Mouse (Mus musculus): Measurements from ENCODE around the gene Pqlc2.

The Pqlc2 gene

DNA sequence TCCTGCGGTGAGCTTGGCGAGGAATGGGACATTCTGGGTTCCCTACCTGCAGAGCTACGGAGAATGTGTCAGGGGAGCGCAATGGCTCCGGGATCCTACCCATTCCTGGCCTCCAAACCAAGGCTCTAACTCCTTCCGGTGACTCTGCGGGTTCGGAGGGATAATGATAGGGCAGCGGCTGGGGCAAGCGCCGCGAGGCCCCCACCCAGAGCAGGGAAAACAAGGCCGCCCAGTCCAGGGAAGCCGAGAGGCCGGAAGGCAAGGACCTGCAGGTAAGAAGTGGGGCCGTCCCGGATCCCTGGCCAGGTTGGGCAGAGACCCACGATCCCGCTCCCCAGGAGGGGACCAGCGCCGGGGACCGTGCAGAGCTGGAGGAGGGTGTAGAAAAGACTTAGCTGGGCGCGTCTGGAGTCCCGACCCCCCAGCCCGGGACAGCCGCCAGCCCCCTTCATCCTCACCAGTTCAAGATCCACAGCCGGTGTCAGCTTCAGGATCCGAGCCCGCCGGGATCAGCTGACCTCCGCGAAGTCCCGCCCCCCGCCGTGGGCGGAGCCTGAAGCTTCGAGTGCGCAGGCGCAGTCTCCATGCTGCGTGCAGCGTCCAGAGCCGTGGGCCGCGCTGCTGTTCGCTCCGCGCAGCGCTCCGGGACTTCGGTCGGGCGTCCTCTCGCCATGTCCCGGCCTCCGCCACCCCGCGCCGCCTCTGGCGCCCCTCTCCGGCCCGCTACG, at the start of gene Pqlc2, which contains the start of gene Akr7a5:
TSS of gene Pqlc2 (minus strand) at position 538 of the 728 bp plus-strand sequence.
TSS of gene Akr7a5 (plus strand) at position 574 of the 728 bp plus-strand sequence.
- DNase-seq (ENCODE audit: low read depth, low spot score), result peak; percentile 97

DNA sequence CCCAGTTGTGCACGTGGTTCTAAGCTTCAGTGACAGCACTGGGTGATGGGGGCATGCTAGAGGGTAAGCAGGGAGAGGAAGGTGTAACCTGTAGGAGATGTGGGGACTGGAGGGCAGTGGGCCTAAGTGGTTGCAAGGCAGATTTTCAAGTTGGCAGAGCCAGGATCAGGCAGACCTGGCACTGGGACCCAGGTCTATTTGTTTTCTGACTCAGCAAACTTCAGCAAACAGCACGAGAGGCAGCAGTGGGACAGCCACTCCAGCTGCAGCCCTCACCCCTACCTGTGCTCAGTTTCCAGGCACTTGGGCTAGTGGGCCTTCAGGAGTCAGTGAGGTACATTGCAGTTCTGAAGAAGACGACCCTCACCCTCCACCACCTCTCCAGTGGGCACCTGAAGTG, 46.7 kb upstream of the Pqlc2 start:
- DNase-seq (ENCODE audit: low read depth, low spot score), result no peak

DNA sequence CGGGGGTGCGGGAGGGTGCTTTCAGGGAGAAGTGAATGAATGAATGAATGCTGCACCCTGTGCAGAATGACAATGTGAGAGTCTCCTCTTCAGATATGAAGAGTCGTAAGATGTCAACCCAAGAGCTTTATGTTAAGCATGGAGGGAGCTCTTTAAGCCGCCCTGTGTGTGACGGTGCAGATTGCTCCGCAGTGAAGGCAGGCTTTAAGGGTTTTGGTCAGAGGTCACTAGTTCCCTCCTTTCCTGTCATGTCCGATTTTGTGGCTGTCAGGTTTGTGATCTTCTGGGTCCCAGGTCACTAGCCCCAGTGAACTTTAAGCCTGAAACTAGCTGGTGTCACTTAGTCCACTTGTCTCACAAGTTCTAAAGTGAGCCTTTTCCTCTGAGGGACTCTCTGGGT, 42.3 kb upstream of the Pqlc2 start:
- no peak for DNase-seq (ENCODE audit: low read depth, low spot score)

DNA sequence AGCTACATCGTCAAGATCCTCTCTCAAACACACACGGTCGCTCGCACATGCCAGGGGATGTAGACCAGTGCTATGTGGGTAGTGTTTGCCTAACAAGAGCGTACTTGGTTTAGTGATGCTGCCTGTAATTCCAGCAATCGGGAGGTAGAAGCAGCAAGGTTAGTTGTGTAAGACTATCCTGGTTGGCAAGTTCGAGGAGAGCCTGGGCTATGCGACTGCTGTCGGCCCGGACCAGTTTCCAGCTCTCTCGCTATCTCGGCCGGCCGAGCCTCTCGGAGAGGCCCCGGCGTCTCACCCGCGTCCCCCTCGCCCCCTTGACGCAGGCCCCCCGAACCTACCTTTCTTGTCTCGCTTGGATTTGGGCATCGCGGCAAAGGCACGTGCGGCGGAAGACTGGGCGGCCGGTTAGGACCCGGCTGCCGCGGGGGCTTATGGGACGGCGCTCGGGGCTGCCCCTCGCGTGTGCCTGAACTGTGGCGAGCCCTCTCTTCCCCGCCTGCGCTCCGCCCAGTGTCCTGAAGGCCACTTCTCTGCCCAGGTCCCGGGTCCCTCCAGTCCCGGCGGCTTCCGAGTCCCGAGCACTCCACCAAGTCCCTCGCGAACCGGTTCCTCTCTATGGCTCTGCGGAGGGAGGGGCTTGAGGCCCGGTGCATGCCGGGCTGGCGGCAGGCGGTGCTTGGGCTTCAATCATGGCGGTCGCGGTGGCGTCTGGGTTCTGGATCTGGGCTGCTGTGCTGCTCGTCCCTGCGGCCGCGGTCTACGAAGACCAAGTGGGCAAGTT, 41.6 kb upstream of the Pqlc2 start, which contains the start of the genes Mrto4, Emc1 and Ubr4:
TSS of gene Mrto4 (minus strand) at position 646 of the 781 bp plus-strand sequence.
TSS of gene Emc1 (plus strand) at position 657 of the 781 bp plus-strand sequence.
TSS of gene Ubr4 (plus strand) at position 679 of the 781 bp plus-strand sequence.
- peak; percentile 77 for DNase-seq (ENCODE audit: low read depth, low spot score)

DNA sequence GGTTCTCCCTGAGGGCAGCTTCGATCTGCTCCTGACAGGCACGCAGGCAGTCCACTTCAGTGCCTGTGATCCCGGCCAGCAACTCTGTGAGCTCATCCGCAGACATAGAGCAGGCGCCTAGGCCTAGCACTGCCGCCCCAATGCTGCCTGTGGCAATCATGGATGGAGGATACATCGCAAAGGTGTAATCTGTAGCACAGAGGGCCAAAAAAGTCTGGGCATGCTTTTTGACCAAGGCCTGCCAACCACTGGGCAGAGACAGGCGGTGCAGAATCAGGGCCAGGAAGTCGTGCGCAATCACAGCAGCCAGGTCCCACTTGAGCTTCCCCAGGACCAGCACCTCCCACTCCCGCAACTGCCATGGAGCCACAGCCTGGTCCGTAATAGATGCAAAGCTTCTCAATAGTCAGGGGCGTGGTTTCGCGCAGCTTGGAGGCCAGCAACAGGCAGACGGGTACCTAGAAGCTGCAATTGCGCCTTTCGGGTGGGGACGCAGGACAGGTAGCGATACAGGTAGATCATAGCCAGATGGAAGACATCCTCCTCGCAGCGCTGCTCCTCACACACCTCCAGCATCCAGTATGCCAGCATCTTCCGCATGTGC, 35.0 kb upstream of the Pqlc2 start:
- no peak for DNase-seq (ENCODE audit: low read depth, low spot score)

DNA sequence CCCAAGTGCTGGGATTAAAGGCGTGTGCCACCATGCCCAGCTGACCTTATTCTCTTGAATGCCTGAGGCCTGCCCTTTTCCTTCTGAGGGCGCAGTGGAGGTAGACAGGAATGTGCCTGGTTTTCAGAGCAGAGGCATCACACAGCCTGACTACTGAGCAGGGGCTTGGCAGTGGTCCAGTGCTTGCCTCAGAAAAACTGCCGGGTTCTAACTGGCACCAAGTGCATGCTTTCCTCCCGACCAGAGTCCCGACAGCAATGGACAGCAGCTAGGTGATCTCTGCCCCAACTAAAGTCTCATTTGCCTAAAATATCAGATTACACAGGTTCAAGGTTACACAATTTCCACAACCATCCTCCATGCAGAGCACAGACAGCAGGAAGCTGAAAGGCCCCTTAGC, 33.2 kb upstream of the Pqlc2 start:
- no peak for DNase-seq (ENCODE audit: low read depth, low spot score)

DNA sequence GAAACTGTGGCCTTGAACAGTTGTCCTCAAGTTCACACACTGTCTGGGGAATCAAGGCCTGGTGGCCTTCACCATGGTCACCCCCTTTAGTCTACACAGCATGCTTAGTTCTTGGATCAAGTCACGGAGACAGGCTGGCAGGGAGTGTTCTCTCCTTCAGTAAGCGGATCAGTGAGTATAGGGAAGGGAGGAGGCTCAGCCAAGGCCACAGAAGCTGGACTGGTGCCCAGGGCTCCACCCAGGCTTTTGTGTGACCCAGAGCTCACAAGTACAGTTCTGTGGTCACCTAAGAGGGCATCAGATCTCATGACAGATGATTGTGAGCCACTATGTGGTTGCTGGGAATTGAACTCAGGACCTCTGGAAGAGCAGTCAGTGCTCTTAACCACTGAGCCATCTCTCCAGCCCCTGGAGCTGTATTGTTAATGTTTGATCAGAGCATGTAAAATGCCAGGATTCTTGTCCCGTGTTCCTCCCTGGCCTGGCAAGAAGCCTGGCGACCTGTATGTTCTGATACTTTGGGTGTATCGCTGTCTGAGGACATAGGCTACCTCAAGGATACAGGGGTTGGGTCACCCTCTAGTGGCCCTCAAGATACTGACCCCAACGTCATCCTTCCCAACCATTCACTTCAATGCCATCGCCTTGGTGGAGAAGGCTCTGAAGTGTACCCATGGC, 31.2 kb upstream of the Pqlc2 start:
- DNase-seq (ENCODE audit: low read depth, low spot score), result no peak

DNA sequence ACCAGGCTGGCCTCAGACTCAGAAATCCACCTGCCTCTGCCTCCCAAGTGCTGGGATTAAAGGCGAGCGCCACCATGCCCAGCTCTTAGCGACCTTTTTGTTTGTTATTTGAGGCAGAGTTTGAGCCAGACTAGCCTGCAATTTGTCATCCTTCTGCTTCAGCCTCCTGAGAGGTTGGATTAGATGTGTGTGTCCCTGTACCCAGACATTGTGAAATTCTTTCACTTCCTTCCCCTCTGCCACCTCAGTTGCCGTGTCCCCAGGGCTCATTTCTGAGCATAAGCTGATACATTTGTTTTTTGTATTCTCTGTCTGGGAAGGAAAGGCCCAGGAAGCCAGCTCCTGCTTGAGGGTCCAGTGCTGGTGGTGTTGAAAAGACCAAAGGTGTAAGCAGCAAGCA, 30.3 kb upstream of the Pqlc2 start:
- no peak for DNase-seq (ENCODE audit: low read depth, low spot score)

DNA sequence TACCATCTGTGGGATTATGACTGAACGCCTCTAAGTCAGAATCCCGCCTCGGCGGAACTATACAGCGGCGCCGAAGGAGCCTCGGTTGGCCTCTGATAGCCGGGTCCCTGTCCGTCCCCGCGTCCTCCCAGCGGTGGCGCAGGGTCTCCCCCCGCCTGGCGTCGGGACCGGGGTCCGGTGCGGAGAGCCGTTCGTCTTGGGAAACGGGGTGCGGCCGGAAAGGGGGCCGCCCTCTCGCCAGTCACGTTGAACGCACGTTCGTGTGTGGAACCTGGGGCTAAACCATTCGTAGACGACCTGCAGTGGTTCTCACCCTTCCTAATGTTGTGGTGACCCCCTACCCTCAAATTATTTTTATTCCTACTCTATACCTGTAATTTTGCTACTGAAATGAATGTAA, 27.6 kb upstream of the Pqlc2 start:
- no peak for DNase-seq (ENCODE audit: low read depth, low spot score)

DNA sequence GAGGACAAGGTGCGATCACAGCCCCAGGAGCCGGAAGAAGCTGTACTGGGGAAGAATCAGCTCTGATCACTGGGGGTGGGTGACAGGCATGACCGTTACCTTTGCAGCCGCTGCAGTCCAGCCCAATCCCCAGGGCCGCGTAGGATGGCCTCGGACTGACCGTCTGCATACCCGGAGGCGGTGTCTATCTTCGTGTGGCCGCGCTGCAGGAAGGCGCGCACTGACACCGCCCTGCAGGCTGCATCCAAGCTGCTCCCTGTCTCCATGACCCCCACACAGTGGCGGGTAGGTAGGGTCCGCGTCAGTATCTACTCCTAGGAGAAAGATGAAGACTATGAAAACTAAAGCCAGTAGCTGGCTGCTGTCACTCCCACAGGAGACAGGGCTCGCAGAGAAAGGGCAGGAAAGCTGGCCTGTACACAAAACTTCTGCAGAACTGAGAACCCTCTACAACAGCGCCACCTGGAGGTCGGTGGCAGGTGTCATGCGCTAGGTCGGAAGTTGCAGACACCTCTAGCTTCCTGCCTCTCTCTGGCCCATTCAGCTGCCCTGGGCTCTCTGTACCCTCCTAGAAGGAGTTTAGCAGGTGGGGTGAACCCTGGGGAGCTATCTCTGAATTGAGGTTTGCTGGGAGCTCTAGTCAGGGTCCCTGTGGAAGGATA, 26.4 kb upstream of the Pqlc2 start:
- peak; percentile 85 for DNase-seq (ENCODE audit: low read depth, low spot score)

DNA sequence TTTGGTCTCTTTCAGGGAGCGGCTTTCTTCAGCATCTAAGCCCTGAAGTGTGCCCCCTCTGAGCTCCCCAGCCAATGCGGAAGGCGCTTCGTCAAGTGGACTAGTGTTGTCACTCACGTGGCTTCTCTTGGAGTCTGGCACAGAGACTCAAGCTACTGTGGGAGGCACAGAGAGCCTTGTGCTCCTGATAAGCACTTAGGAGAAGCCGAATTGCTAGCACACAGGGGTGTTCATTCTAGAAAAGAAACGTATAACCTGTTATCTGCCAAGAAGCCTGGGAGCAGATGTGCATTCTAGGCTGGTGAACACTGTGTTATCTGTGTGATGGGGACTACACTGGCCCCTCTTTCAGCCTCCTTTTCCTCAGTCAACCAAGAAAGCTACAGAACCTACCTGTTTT, 25.0 kb upstream of the Pqlc2 start:
- DNase-seq (ENCODE audit: low read depth, low spot score), result no peak

DNA sequence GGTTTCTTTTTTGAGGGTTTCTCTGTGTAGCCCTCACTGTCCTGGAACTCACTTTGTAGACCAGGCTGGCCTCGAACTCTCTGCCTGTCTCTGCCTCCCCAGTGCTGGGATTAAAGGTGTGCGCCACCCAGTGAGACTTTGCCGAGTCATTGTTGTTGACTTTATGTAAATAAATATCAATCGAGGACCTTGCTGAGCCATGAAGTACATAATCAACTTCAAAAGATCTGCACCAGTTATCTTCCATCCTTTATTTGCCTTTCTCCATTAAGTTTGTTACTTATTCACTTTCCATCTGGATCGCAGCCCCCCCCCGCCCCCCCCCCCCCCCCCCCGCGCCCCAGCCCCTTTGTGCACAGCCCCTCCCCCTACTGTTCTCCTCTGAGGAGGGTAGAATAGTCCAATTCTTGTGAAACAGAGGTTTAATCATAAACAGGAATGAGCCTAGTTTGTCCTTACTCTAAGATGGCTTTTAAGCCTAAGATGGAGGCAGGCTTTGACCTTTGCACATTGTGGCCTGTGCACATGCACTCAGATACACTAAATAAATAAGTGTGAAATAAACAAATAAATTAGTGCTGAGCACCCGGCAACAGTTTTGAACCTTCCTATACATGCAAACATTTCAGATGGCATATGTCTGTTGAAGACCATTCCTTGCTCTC, 24.3 kb upstream of the Pqlc2 start:
- no peak for DNase-seq (ENCODE audit: low read depth, low spot score)

DNA sequence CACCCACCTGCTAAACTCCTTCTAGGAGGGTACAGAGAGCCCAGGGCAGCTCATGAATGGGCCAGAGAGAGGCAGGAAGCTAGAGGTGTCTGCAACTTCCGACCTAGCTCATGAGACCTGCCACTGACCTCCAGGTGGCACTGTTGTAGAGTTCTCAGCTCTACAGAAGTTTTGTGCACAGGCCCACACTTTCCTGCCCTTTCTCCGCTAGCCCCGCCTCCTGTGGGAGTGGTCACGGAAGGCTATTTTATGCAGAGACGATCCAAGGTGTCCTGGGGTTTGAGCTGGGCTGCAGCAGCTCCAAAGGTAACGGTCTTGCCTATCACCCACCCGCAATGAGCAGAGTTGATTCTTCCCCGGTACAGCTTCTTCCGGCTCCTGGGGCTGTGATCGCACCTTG, 20.1 kb upstream of the Pqlc2 start:
- DNase-seq (ENCODE audit: low read depth, low spot score), result peak; percentile 82

DNA sequence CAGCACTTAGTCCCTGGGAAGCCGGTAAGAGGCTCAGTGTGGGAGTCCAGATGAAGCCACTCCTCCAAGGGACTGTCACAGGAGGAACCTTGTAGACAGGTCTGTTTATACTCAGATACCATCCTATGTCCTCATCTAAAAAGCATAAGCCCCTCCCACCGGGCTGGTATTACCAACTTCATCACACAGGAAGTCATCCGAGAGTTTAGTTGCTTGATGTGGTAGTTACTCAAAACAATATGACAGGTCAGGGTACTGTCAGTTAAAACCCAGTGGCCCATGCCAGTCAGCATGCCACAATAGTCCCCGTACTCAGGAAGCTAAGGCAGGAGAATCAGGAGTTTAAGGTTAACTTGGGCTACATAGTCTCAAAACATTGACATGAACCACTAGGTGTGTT, 9.2 kb upstream of the Pqlc2 start:
- DNase-seq (ENCODE audit: low read depth, low spot score), result no peak

DNA sequence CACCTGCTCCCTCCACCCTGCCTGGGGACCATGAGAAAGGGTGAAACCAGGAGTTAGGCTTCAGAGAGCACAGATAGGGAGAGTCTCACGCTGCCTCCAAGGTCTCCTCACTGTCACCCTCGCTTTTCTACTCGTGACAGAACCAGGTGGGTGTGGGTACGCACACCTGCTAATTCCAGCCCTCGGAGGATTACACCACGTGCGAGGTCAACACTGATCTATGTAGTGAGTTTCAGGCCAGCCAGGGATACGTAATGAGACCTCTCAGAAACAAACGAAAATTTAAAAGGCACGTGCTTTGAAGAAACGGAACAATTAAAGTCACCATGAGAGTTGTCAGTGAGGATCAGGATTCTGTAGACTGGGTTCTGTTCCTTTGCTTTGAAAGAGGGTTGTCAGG, 7.9 kb upstream of the Pqlc2 start:
- no peak for DNase-seq (ENCODE audit: low read depth, low spot score)

DNA sequence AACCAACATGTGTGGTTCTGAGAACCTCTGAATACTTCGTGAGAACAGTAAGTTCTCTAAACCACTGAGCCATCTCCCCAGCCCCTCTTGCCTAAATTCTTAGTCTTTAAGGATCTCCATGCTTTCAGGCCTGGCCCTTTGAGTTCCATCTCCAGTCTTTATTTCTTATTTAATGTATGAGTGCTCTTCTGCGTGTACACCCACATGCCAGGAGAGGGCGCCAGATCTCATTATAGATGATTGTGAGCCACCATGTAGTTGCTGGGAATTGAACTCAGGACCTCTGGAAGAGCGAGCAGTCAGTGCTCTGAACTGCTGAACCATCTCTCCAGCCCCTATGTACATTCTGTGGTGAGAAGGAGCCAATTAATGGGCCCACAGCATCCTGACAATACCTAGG, 2.1 kb upstream of the Pqlc2 start:
- peak; percentile 31 for DNase-seq (ENCODE audit: low read depth, low spot score)

DNA sequence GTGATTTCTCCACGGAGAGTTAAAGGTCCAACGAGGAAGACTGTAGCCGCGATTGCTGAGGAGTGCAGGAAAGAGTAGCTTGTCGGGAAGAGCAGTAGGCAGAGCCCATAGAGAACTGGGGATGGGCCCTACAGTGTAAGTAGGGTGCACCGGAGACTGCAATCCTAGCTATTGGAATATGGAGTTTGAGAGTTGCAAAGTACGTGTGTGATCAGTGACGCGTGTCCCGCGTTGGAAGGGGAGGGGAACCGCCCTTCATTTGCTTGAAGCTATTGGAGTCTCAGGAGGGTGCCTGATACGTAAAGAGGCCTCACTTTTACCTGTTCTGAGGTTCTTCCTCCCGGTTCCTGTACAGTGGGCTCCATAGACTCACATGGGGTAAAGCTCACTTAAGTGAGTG, 1.2 kb upstream of the Pqlc2 start:
- no peak for DNase-seq (ENCODE audit: low read depth, low spot score)

DNA sequence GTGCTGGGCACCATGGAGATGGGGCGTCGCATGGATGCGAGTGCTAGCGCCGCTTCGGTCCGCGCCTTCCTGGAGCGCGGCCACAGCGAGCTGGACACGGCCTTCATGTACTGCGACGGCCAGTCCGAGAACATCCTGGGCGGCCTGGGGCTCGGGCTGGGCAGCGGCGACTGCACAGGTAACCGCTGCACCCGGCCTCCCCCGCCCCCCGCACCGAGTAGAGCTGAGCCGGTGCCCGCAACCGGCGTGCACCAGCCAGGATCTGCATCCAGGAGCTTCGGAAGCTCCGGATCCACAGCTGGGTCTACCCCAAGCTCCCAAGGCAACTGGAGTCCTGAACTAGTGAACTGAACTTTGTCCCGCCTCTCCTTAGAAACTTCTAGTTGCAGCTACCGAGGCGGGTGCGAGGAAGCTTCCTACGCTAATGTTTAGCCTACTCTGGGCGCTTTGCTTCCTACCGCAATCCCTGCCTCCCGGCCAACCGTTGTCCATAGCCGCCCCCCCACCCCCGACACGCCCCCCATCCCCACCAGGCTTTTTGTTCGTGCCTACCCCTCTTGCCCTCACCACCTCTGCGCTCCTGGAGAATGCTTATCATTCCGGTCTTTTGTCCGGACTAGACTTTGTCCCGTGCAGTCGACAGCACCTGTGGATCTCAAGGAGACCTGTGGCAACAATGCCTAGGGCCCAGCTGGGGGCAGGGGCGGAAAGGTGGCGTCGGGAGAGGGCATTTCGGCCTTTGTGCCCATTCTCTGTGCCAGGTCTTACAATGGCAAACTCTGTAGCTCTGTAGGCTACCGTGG, 592 bp upstream of the Pqlc2 start:
- DNase-seq (ENCODE audit: low read depth, low spot score), result peak; percentile 14

DNA sequence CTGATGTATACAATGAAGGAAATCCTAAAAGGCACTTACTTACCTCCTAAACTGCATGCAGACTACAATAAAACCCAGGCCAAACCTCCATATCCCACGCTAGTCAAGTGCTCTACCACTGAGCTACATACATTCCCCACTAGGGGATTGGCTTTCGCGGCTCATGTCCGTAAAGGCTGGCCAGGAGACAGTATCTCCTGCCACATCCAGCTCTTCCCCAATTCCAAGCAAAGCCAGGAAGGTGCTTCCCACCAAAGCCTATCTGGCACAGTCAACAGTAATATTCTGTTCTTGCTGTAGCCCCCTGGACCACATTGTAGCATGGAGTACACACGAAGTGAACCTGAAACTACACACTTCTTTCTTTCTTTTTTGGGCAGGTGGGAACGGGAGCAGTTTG, 857 bp downstream of the Pqlc2 start:
- no peak for DNase-seq (ENCODE audit: low read depth, low spot score)

DNA sequence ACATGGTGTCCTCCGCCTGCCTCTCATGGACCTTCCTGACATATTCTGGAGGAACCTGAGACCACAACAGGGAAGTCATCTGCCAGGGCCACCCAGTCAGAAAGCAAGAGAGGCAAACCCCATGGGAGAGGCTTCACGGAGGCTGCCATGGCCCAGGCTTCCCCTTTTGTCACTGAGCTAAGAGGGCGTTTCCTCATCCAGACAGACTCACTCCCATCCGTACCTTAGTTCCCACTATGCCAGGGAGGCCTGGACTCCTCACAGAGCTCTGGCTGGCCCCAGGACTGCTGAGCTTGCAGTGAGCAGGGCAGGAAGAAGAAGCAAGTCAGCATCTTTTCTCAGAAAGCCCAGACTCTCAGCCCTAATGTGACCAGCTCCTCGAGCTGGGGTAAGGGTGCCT, 2.6 kb downstream of the Pqlc2 start:
- no peak for DNase-seq (ENCODE audit: low read depth, low spot score)

Measured in mesoderm, embryonic 11.5 days (tissue).